Mouse (Mus musculus): ENCODE measurements at regions not wholly inside any gene's neighbourhood (a gene's known extent, or its start where the extent isn't known, plus 50 kb on each side); places are given as distances from the start of the nearest gene placed in this dataset.

DNA sequence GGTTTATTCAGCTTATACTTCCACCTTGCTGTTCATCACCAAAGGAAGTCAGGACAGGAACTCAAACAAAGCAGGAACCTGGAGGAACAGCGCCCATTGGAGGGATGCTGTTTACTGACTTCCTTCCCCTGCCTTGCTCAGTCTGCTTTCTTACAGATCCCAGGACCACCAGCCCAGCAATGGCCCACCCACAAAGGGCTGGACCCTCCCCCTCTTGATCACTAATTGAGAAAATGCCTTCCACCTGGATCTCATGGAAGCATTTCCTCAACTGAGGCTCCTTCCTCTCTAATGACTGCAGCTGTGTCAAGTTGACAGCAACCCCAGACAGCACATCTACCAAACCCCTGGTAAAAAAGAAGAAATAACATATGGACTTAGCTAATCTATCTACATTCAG is 312.7 kb downstream of the Sox4 start:
- no peak overlapping the region for H3K27ac ChIP-seq (ENCODE audit: low read length)
- no peaks in the 10 kb centered on the region for H3K36me3 ChIP-seq (ENCODE audit: insufficient read depth, low read length)
- ATAC-seq (no peak), DNase-seq (ENCODE audit: low spot score) (no peak)
- no peaks in the 10 kb centered on the region for H3K9me3 ChIP-seq (ENCODE audit: low read length)
- TF ChIP-seq CTCF (IDR thresholded peaks at IDR 0.05): no peak
- TF ChIP-seq EP300 (IDR thresholded peaks at IDR 0.05): no peak
- H3K9ac ChIP-seq (replicated peaks; ENCODE audit: low read depth): no peak overlapping the region
- H3K4me3 ChIP-seq (ENCODE audit: low read depth, low read length): no peak overlapping the region
- 48% methylated on average over 1 of the region's 1 CpGs for WGBS
- no peaks in the 10 kb centered on the region for H3K4me1 ChIP-seq (ENCODE audit: insufficient read depth, low read depth, low read length)
- H3K27me3 ChIP-seq (replicated peaks; ENCODE audit: insufficient read depth, low read length): no peaks in the 10 kb centered on the region
- no peak overlapping the region for H3K4me2 ChIP-seq (replicated peaks; ENCODE audit: low read depth, low read length)

DNA sequence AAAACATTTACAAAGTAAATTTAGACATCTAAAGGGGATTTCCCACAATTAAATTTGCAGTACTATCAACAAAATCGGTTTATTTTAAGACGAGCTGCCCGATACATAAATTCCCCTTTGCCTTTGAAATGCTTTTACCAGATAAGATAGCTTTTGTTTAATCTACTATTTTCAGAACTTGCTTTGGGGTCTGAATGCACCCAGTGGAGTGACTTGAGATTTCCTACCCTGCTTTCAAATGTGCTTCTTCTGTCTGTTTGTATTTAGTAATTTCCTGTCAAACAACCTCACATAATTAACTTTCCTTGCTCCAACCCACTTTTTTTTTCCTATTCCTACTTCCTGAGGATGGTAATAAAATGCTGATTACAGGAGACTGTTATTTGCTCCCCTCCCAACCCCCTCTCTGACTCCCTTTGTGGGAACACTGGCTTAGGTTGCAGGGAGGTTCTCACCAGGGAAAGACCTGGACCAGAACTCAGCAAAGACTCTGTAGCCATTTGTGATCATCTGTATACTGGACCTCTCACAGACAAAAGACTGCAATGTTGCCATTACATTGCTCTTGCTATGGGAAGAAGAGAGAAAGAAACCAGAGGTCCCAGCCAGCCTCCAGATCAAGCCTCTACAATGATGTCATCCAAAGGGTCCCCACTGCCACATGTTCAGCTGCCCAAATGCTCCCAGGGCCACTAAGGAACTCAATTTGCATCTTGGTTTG is 318.1 kb downstream of the Sox4 start:
- no peak overlapping the region for H3K27ac ChIP-seq (ENCODE audit: low read length)
- DNase-seq (ENCODE audit: low spot score) (peak; percentile 11), ATAC-seq (no peak)
- H3K4me2 ChIP-seq (replicated peaks; ENCODE audit: low read depth, low read length): no peak overlapping the region
- TF ChIP-seq EP300 (IDR thresholded peaks at IDR 0.05) (no peak), CTCF (IDR thresholded peaks at IDR 0.05) (no peak)
- WGBS: 16% methylated on average over 3 of the region's 3 CpGs
- H3K36me3 ChIP-seq (ENCODE audit: insufficient read depth, low read length): no peaks in the 10 kb centered on the region
- no peaks in the 10 kb centered on the region for H3K4me1 ChIP-seq (ENCODE audit: insufficient read depth, low read depth, low read length)
- H3K9me3 ChIP-seq (ENCODE audit: low read length): no peaks in the 10 kb centered on the region
- H3K9ac ChIP-seq (replicated peaks; ENCODE audit: low read depth): no peak overlapping the region
- H3K27me3 ChIP-seq (replicated peaks; ENCODE audit: insufficient read depth, low read length): no peaks in the 10 kb centered on the region
- H3K4me3 ChIP-seq (ENCODE audit: low read depth, low read length): no peak overlapping the region

DNA sequence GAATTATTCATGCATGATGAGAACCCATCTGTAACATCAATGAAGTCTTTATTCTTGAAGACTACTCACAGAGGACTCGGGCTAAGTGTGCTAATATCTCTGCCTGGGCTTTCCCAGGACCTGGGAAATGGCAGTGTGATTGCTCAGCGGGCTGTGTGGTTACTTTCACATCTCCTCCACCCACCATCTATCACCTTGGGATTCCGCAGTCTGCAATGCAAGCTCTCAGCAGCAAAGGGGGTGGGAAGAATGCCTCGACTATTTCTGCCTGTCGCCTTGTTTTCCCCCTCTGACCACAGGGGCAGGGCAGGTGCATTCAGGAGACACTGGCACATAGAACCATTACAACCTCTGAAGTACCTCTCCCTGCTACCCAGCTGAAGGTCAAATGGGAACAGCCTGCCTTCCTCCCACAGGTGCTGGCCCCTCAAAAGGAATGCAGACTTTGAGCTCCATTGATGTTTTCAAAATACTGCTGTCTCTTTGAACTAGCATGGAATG is 319.9 kb downstream of the Sox4 start:
- Histone ChIP-seq H3K36me3 (ENCODE audit: insufficient read depth, low read length) (no peaks in the 10 kb centered on the region), H3K4me3 (ENCODE audit: low read depth, low read length) (no peak overlapping the region), H3K27ac (ENCODE audit: low read length) (no peak overlapping the region), H3K27me3 (replicated peaks; ENCODE audit: insufficient read depth, low read length) (no peaks in the 10 kb centered on the region), H3K4me1 (ENCODE audit: insufficient read depth, low read depth, low read length) (peaks cover 6% of the 10 kb centered on the region; the same call in 1 of the 2 replicates), H3K9me3 (ENCODE audit: low read length) (no peaks in the 10 kb centered on the region), H3K4me2 (replicated peaks; ENCODE audit: low read depth, low read length) (no peak overlapping the region), H3K9ac (replicated peaks; ENCODE audit: low read depth) (no peak overlapping the region)
- DNase-seq (ENCODE audit: low spot score) (no peak), ATAC-seq (no peak)
- TF ChIP-seq EP300 (IDR thresholded peaks at IDR 0.05): no peak
- no peak for TF ChIP-seq CTCF (IDR thresholded peaks at IDR 0.05)
- 48% methylated on average over 5 of the region's 5 CpGs for WGBS

DNA sequence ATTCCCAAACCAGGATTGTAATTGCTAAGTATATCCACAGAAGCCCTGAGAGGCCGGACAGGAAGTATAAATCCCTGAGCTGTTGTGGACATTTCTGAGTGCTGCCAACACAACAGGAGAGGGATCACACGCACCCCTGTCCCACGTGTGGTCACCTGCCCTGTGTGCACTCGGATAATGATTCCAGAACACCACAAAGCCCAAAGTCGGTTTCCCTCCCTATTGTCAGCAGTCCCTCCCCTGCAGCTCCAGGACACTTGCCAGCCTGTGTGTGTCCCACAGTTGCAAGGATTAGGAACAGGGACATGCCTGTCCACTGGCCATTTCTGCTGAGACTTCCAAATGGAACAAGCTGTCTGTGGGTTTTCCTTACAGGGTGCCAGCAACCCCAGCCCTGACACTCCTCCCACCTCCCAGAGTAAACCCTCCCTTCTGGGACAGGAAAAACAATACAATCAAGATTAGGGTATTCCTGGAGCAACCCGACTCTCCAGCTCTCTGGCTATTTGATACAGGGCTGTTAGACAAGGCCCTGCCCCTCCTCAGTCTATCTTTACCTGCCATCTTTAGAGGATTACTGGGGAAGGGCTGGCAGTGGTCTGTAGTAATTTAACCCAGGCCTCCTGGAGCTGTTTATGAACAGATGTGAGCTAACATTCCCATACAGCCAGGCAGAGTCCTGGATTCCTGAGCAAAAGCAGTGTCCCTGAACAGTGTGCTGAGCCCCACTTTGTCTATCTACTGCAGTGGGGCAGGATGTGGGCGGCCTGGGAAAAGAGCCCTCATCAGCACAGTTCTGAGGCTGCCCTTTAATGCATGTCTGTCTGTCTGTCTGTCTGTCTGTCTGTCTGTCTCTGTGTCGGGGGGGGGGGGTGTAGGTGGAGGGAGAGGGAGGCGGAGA is 323.8 kb downstream of the Sox4 start:
- Histone ChIP-seq H3K36me3 (ENCODE audit: insufficient read depth, low read length) (no peaks in the 10 kb centered on the region), H3K9ac (replicated peaks; ENCODE audit: low read depth) (no peak overlapping the region), H3K4me3 (ENCODE audit: low read depth, low read length) (no peak overlapping the region), H3K4me1 (ENCODE audit: insufficient read depth, low read depth, low read length) (peaks cover 6% of the 10 kb centered on the region; the same call in 1 of the 2 replicates), H3K27ac (ENCODE audit: low read length) (peak overlapping the region; percentile 57), H3K27me3 (replicated peaks; ENCODE audit: insufficient read depth, low read length) (no peaks in the 10 kb centered on the region), H3K4me2 (replicated peaks; ENCODE audit: low read depth, low read length) (no peak overlapping the region), H3K9me3 (ENCODE audit: low read length) (no peaks in the 10 kb centered on the region)
- TF ChIP-seq CTCF (IDR thresholded peaks at IDR 0.05) (no peak), EP300 (IDR thresholded peaks at IDR 0.05) (peak; percentile 38; the same call in 1 of the 2 replicates)
- peak; percentile 81 for ATAC-seq
- 16% methylated on average over 9 of the region's 9 CpGs for WGBS
- peak; percentile 51 for DNase-seq (ENCODE audit: low spot score)

DNA sequence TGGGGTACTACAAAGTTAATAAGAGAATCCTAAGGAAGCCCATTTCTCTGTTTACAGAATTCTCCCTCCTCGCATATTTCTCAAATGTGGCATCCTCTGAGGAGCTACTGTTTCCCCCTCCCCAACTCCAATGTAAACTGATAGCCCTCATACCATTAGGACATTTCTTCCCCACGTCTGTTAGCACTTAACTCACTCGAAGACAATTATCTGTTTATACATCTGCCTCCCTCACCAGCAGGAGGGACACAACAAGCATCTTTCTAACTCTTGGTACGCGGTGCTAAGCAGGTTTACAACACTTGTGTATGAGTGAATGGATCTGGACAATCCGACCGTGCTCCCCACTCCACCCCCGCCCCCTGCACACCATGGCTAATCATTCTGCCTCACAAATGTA is 324.8 kb downstream of the Sox4 start:
- Histone ChIP-seq H3K4me3 (ENCODE audit: low read depth, low read length) (no peak overlapping the region), H3K4me2 (replicated peaks; ENCODE audit: low read depth, low read length) (no peak overlapping the region), H3K27ac (ENCODE audit: low read length) (no peak overlapping the region), H3K4me1 (ENCODE audit: insufficient read depth, low read depth, low read length) (peaks cover 6% of the 10 kb centered on the region; the same call in 1 of the 2 replicates), H3K27me3 (replicated peaks; ENCODE audit: insufficient read depth, low read length) (no peaks in the 10 kb centered on the region), H3K36me3 (ENCODE audit: insufficient read depth, low read length) (no peaks in the 10 kb centered on the region), H3K9ac (replicated peaks; ENCODE audit: low read depth) (no peak overlapping the region), H3K9me3 (ENCODE audit: low read length) (no peaks in the 10 kb centered on the region)
- DNase-seq (ENCODE audit: low spot score) (no peak), ATAC-seq (no peak)
- 63% methylated on average over 8 of the region's 8 CpGs for WGBS
- TF ChIP-seq CTCF (IDR thresholded peaks at IDR 0.05): no peak
- TF ChIP-seq EP300 (IDR thresholded peaks at IDR 0.05): no peak

DNA sequence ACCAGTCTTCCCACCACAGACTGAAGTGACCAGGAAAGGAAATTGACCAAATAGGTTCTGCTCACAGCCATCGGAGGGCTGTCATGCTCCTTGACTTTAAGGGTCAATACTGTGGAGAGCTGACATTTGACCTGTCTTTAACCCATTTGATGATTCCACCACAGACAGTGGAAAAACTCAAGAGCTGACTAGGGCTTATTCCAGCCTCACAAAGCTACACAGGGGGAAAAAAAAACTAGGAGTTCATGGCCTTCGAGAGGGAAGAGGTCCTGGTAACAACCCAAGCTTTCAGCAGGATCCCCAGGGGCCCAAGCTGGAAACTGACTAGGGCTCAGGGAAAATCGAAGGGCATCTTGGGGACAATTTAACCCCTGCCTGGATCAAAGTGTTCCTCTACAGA is 334.6 kb downstream of the Sox4 start:
- ATAC-seq (no peak), DNase-seq (ENCODE audit: low spot score) (no peak)
- no peak overlapping the region for H3K4me2 ChIP-seq (replicated peaks; ENCODE audit: low read depth, low read length)
- no peak overlapping the region for H3K27ac ChIP-seq (ENCODE audit: low read length)
- H3K4me1 ChIP-seq (ENCODE audit: insufficient read depth, low read depth, low read length): no peaks in the 10 kb centered on the region
- no peaks in the 10 kb centered on the region for H3K36me3 ChIP-seq (ENCODE audit: insufficient read depth, low read length)
- H3K9me3 ChIP-seq (ENCODE audit: low read length): no peaks in the 10 kb centered on the region
- 38% methylated on average over 3 of the region's 3 CpGs for WGBS
- H3K4me3 ChIP-seq (ENCODE audit: low read depth, low read length): no peak overlapping the region
- TF ChIP-seq EP300 (IDR thresholded peaks at IDR 0.05): no peak
- no peak for TF ChIP-seq CTCF (IDR thresholded peaks at IDR 0.05)
- no peaks in the 10 kb centered on the region for H3K27me3 ChIP-seq (replicated peaks; ENCODE audit: insufficient read depth, low read length)
- no peak overlapping the region for H3K9ac ChIP-seq (replicated peaks; ENCODE audit: low read depth)

Data from lung, postnatal 0 days (tissue).